Mouse (Mus musculus) stomach, embryonic 15.5 days (tissue): ENCODE data around the gene C1qtnf9. TPM values are rescaled to one million over a fixed set of nuclear protein-coding genes. Genes with fewer than 3 reads are reported as not detected.

Experiments
- ATAC-seq: fragments of 200-750 bp; cut with Nextera tagmentation; 2 replicates; pipeline ENCODE4 v1.8.0; 2017; ENCODE audit warnings: low read depth, moderate number of reproducible peaks, moderate TSS enrichment; ENCODE audit not compliant: insufficient read depth, low FRiP score
- H3K27ac ChIP-seq: fragments of 300-500 bp; sonication (generic); 2 replicates; pipeline ENCODE4 v1.5.1; 2015; ENCODE audit warnings: mild to moderate bottlenecking, inconsistent platforms
- H3K27me3 ChIP-seq: fragments of 300-500 bp; sonication (generic); replicated peaks from 2 replicates; pipeline ENCODE4 v1.6.1; 2015; ENCODE audit warnings: inconsistent platforms
- H3K36me3 ChIP-seq: fragments of 300-500 bp; sonication (generic); 2 replicates; pipeline ENCODE4 v1.6.1; 2015; ENCODE audit warnings: inconsistent platforms
- H3K4me1 ChIP-seq: fragments of 300-500 bp; sonication (generic); 2 replicates; pipeline ENCODE4 v1.6.1; 2015; ENCODE audit warnings: inconsistent platforms
- H3K4me2 ChIP-seq: fragments of 300-500 bp; sonication (generic); 2 replicates; pipeline ENCODE4 v1.6.1; 2015; ENCODE audit warnings: mild to moderate bottlenecking, inconsistent platforms
- H3K4me3 ChIP-seq: fragments of 300-500 bp; sonication (generic); replicated peaks from 2 replicates; pipeline ENCODE4 v1.5.1; 2015; ENCODE audit warnings: inconsistent platforms
- H3K9ac ChIP-seq: fragments of 300-500 bp; sonication (generic); 2 replicates; pipeline ENCODE4 v1.6.1; 2015; ENCODE audit warnings: inconsistent platforms
- H3K9me3 ChIP-seq: fragments of 300-500 bp; sonication (generic); 2 replicates; pipeline ENCODE4 v1.6.1; 2016; ENCODE audit warnings: inconsistent platforms
- WGBS: fragments of 180-500 bp; shearing (Covaris S2); methylation state at CpG from one replicate; pipeline ENCODE4 v1.1.7; 2015; 5-methylcytosine and 5-hydroxymethylcytosine counted together
- polyA plus RNA-seq: library from polyadenylated mRNA; unstranded; fragments of >200 nt; fragmentation: Nextera tagmentation; extraction: Ambion mirVana; gene quantifications from 2 replicates; pipeline ENCODE4 v1.2.1, GENCODE M21; 2015

C1qtnf9 gene
- polyA plus RNA-seq, 1 experiment from 2014 or later: 2.7 TPM

GRCm38 (mm10) chr14:60818045-60818444, 50.1 kb downstream of the C1qtnf9 start:
- H3K4me1 ChIP-seq: no peaks in the 10 kb centered on the region
- H3K27me3 ChIP-seq: no peaks in the 10 kb centered on the region
- peaks cover 4% of the 10 kb centered on the region; the same call in 1 of the 2 replicates for H3K36me3 ChIP-seq
- H3K9ac ChIP-seq: no peak overlapping the region
- H3K9me3 ChIP-seq: no peaks in the 10 kb centered on the region
- H3K4me3 ChIP-seq: no peak overlapping the region
- ATAC-seq: no peak
- H3K4me2 ChIP-seq: no peak overlapping the region
- WGBS: 67% methylated on average over 5 of the region's 5 CpGs
- H3K27ac ChIP-seq: no peak overlapping the region

GRCm38 (mm10) chr14:60830096-60830495, 62.2 kb downstream of the C1qtnf9 start:
- no peak for ATAC-seq
- H3K4me3 ChIP-seq: no peak overlapping the region
- H3K27ac ChIP-seq: no peak overlapping the region
- no peaks in the 10 kb centered on the region for H3K27me3 ChIP-seq
- no peak overlapping the region for H3K4me2 ChIP-seq
- no peak overlapping the region for H3K9ac ChIP-seq
- WGBS: 88% methylated on average over 2 of the region's 2 CpGs
- H3K4me1 ChIP-seq: no peaks in the 10 kb centered on the region
- peaks cover 15% of the 10 kb centered on the region for H3K36me3 ChIP-seq
- H3K9me3 ChIP-seq: no peaks in the 10 kb centered on the region

Other genes starting within 250 kb of the C1qtnf9 start
- gene Spata13, start 134.1 kb upstream of the C1qtnf9 start, polyA plus RNA-seq: 21.5 and 28.6 TPM in 2 replicates
- gene Mipep, start 16.4 kb downstream of the C1qtnf9 start, polyA plus RNA-seq: 18.2 and 20.1 TPM in 2 replicates